Mouse (Mus musculus) adrenal gland, adult (tissue): ENCODE results near the gene Apon.

Source experiments
- DNase-seq, 2 experiments: peaks; one replicate each; pipeline ENCODE4 v3.0.0; 2022 to 2023; ENCODE audit warnings: low spot score in 1 of 2; ENCODE audit not compliant: inconsistent age in 2 of 2

Gene Apon

GRCm38 (mm10) chr10:128232420-128232985 lies 21.4 kb upstream of the Apon start:
- DNase-seq = peak; percentile 59 to 89

- DNase-seq = no peak
Measured at GRCm38 (mm10) chr10:128236321-128236720, 17.6 kb upstream of the Apon start.

GRCm38 (mm10) chr10:128237807-128238480 lies 16.0 kb upstream of the Apon start:
- peak in 1 of 2 experiments; percentile 40 for DNase-seq

GRCm38 (mm10) chr10:128239140-128239539 lies 14.8 kb upstream of the Apon start:
- no peak for DNase-seq

- DNase-seq = no peak
Measured at GRCm38 (mm10) chr10:128240131-128240530, 13.8 kb upstream of the Apon start.

- DNase-seq = no peak
Measured at GRCm38 (mm10) chr10:128243252-128243651, 10.6 kb upstream of the Apon start.

GRCm38 (mm10) chr10:128244121-128244520 lies 9.8 kb upstream of the Apon start:
- no peak for DNase-seq

- DNase-seq = peak in 1 of 2 experiments; percentile 52
Measured at GRCm38 (mm10) chr10:128247020-128247732, 6.7 kb upstream of the Apon start.

- no peak for DNase-seq
Measured at GRCm38 (mm10) chr10:128250565-128250964, 3.3 kb upstream of the Apon start.

GRCm38 (mm10) chr10:128255925-128256324 lies 2.0 kb downstream of the Apon start:
- no peak for DNase-seq

GRCm38 (mm10) chr10:128256328-128256727 lies 2.4 kb downstream of the Apon start:
- no peak for DNase-seq

GRCm38 (mm10) chr10:128258953-128259352 lies 5.1 kb downstream of the Apon start:
- DNase-seq = no peak

GRCm38 (mm10) chr10:128259946-128260345 lies 6.0 kb downstream of the Apon start:
- DNase-seq = no peak

GRCm38 (mm10) chr10:128260376-128260775 lies 6.5 kb downstream of the Apon start:
- peak; percentile 53 to 55 for DNase-seq

GRCm38 (mm10) chr10:128262300-128262699 lies 8.4 kb downstream of the Apon start:
- no peak for DNase-seq

- DNase-seq = no peak
Measured at GRCm38 (mm10) chr10:128263393-128264310, 9.8 kb downstream of the Apon start.

GRCm38 (mm10) chr10:128268371-128268770 lies 14.5 kb downstream of the Apon start, which contains the start of gene Apof:
TSS of gene Apof (plus strand) at chr10:128268671.
- DNase-seq = peak; percentile 43 to 76

- DNase-seq = peak; percentile 25 to 61
Measured at GRCm38 (mm10) chr10:128269206-128269910, 15.5 kb downstream of the Apon start.

- DNase-seq = peak; percentile 99
Measured at GRCm38 (mm10) chr10:128270287-128270841, 16.5 kb downstream of the Apon start, which contains the start of gene Stat2. TSS of gene Stat2 (plus strand) at chr10:128270559.

- no peak for DNase-seq
Measured at GRCm38 (mm10) chr10:128270866-128271265, 17.0 kb downstream of the Apon start.
